In the genomic region with DNA sequence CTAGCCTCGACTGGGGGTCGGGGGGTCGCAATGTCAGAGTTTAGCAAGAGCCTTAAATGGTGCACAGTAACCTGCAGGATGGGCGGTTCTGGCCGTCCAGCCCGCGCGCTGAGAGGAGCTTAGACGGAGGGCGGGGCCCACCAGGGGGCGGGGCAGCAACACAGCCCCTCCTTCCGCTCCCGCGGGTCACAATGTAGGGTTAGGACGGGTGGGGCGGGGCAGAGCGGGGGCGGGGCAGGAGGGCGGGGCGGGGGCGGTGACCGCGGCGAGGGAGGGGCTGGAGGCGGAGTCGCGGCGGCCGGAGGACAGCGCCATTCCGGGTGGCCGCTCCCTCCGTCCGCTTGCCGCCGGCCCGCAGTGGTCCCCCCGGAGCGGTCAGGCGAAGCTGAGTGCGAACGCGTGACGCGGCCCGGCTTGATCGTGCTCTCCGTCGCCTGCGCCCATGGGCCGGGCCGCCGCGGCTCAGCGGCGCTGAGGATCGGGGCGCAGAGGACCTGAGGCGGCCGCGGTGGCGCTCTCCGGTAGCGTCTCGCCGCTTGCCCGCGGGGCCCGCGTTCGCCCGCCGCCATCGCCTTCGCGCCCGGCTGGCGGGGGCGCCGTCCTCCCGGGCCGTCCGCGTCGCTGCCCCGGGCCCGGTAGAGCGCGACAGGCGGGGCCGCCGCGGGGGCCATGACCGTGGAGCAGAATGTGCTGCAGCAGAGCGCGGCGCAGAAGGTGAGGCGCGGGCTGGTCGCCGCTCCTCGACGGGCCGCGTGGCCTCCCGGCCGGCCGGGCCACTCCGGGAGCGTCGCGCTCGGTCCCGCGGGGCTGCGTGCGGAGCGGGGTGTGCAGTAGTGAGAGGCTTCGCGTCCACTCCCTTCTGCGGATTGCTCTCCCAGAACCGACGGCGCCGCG, we compare ENCODE assay signal across 8 mouse cellular contexts. TPM values are rescaled to one million over a fixed set of nuclear protein-coding genes. Genes with fewer than 3 reads are reported as not detected.
DNase-seq lines count a peak whose midpoint lies in the region; ATAC-seq and TF ChIP-seq lines count a peak whose summit lies in the region.

A gene (plus strand): TSS at position 280 of the 894 bp plus-strand sequence.

- peak within 1 kb of the TSS; percentile 57 for H3K4me2 ChIP-seq in embryonic facial prominence, embryonic 15.5 days (replicated peaks)
- H3K4me2 ChIP-seq in limb, embryonic 15.5 days, result peak within 1 kb of the TSS; percentile 66
- peak within 1 kb of the TSS; percentile 82 for H3K4me2 ChIP-seq in midbrain, postnatal 0 days (ENCODE audit: low read depth, low read length, poor library complexity, severe bottlenecking)

- DNase-seq in 416B (ENCODE audit: low read depth), result peak; percentile 92
- peak; percentile 86 to 87 for DNase-seq in adrenal gland, postnatal 4 days (ENCODE audit: low spot score in 2 of 2)
- peak; percentile 89 for DNase-seq in heart, adult 8-10 months (ENCODE audit: low spot score)
- DNase-seq in kidney, adult 8-10 months, result peak; percentile 94 to 96
- DNase-seq in midbrain, postnatal 0 days (ENCODE audit: low spot score), result peak; percentile 74
- peak; percentile 88 to 96 for DNase-seq in spleen, postnatal 10 days (ENCODE audit: low spot score in 2 of 2)

- H3K27me3 ChIP-seq in embryonic facial prominence, embryonic 15.5 days, result no peaks in the 10 kb centered on the region
- H3K27me3 ChIP-seq in limb, embryonic 15.5 days, result no peaks in the 10 kb centered on the region
- H3K27me3 ChIP-seq in midbrain, postnatal 0 days (ENCODE audit: insufficient read depth, low read length), result no peaks in the 10 kb centered on the region

- H3K36me3 ChIP-seq in embryonic facial prominence, embryonic 15.5 days, result no peaks in the 10 kb centered on the region
- no peaks in the 10 kb centered on the region for H3K36me3 ChIP-seq in limb, embryonic 15.5 days
- H3K36me3 ChIP-seq in midbrain, postnatal 0 days (ENCODE audit: insufficient read depth, low read length), result no peaks in the 10 kb centered on the region

- WGBS in embryonic facial prominence, embryonic 15.5 days, result under 1% methylated on average over 114 of the region's 126 CpGs
- under 1% methylated on average over 123 of the region's 126 CpGs for WGBS in limb, embryonic 15.5 days
- WGBS in midbrain, postnatal 0 days, result under 1% methylated on average over 90 of the region's 126 CpGs

- H3K9ac ChIP-seq in embryonic facial prominence, embryonic 15.5 days, result peak within 1 kb of the TSS; percentile 77
- peak within 1 kb of the TSS; percentile 81 for H3K9ac ChIP-seq in limb, embryonic 15.5 days
- H3K9ac ChIP-seq in midbrain, postnatal 0 days (replicated peaks; ENCODE audit: low read length, poor library complexity, severe bottlenecking), result peak within 1 kb of the TSS; percentile 87

- H3K27ac ChIP-seq in embryonic facial prominence, embryonic 15.5 days (replicated peaks), result peak within 1 kb of the TSS; percentile 88
- peak within 1 kb of the TSS; percentile 86 for H3K27ac ChIP-seq in limb, embryonic 15.5 days
- peak within 1 kb of the TSS; percentile 76 for H3K27ac ChIP-seq in midbrain, postnatal 0 days (ENCODE audit: low read depth, low read length)

- ATAC-seq in embryonic facial prominence, embryonic 15.5 days (ENCODE audit: insufficient number of reproducible peaks, low FRiP score, low TSS enrichment, low read depth), result peak; percentile 94
- peak; percentile 93 for ATAC-seq in limb, embryonic 15.5 days (ENCODE audit: insufficient number of reproducible peaks, low FRiP score, low TSS enrichment, low read depth)
- ATAC-seq in midbrain, postnatal 0 days (ENCODE audit: low FRiP score), result peak; percentile 91

- TF ChIP-seq CTCF in midbrain, postnatal 0 days (IDR thresholded peaks at IDR 0.05), result no peak

- 0 out of 2 replicates have a peak, but pooled peaks cover 3% of the 10 kb centered on the region for H3K4me1 ChIP-seq in embryonic facial prominence, embryonic 15.5 days
- H3K4me1 ChIP-seq in limb, embryonic 15.5 days, result peaks cover 13% of the 10 kb centered on the region
- no peaks in the 10 kb centered on the region for H3K4me1 ChIP-seq in midbrain, postnatal 0 days (ENCODE audit: insufficient read depth, low read length)

- peak within 1 kb of the TSS; percentile 81 for H3K4me3 ChIP-seq in embryonic facial prominence, embryonic 15.5 days (replicated peaks)
- H3K4me3 ChIP-seq in limb, embryonic 15.5 days, result peak within 1 kb of the TSS; percentile 84
- peak within 1 kb of the TSS; percentile 90 for H3K4me3 ChIP-seq in midbrain, postnatal 0 days (ENCODE audit: low read depth, low read length)

- H3K9me3 ChIP-seq in embryonic facial prominence, embryonic 15.5 days (replicated peaks), result no peaks in the 10 kb centered on the region
- H3K9me3 ChIP-seq in limb, embryonic 15.5 days, result no peaks in the 10 kb centered on the region
- no peaks in the 10 kb centered on the region for H3K9me3 ChIP-seq in midbrain, postnatal 0 days (ENCODE audit: low read length)

RNA-seq across cellular contexts. Expression of the gene that starts here (rescaled TPM):
- 10 to 100 TPM; 51.3 to 54.0 TPM for total RNA-seq in adrenal gland, postnatal 4 days (2021)
- polyA plus RNA-seq in embryonic facial prominence, embryonic 15.5 days (2015; fragmentation: Nextera tagmentation; extraction: Ambion mirVana), result 20.5 and 22.9 TPM in 2 replicates
- total RNA-seq in heart, adult 8-10 months (2022), result 10 to 100 TPM; 63.7 to 71.6 (median 65.6) TPM
- 18.8 and 21.9 TPM in 2 replicates for polyA plus RNA-seq in limb, embryonic 15.5 days (2015; fragmentation: Nextera tagmentation; extraction: Ambion mirVana)
- total RNA-seq in midbrain, postnatal 0 days (2014; rRNA removed), result 12.6 and 21.9 TPM in 2 replicates
- 6.1 and 6.8 TPM in 2 replicates for polyA plus RNA-seq in midbrain, postnatal 0 days (2015; fragmentation: Nextera tagmentation; extraction: Ambion mirVana)

Comparison
In these comparisons a context has a peak if more than half of its experiments do, and no peak if none do; other contexts are left out.
1. Peak in every context shown above with its lines: DNase-seq, ATAC-seq, H3K4me3 ChIP-seq and H3K27ac ChIP-seq.